Mouse (Mus musculus): ENCODE measurements around the gene Amy2a4. TPM values are rescaled to one million over a fixed set of nuclear protein-coding genes. Genes with fewer than 3 reads are reported as not detected.

The Amy2a4 gene
- polyA plus RNA-seq (2021; fragmentation: Nextera tagmentation): not detected in 2 replicates
- long read RNA-seq, experiment 1: 0 reads
- long read RNA-seq, experiment 2: 0 reads

DNA sequence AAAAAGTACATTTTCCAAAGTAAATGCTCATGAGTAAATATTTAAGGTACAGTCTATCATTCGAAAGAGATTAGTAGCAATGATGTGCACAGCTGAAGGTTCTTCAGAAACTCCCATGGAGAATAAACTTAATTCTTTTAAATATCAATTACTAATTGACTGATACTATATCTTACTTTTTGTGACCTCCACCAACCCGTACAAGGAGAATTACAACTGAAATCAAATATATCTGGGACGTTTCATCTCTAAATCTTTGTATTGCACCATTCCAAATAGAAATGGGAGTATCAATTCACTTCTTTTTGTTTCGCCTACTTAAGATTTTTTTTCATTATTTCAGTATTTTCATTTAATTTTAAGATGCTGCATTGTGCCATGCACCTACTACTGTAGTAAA lies at the start of gene Amy2a4:
Amy2a4 (minus strand) TSS at position 101 of the 400 bp plus-strand sequence.

DNA sequence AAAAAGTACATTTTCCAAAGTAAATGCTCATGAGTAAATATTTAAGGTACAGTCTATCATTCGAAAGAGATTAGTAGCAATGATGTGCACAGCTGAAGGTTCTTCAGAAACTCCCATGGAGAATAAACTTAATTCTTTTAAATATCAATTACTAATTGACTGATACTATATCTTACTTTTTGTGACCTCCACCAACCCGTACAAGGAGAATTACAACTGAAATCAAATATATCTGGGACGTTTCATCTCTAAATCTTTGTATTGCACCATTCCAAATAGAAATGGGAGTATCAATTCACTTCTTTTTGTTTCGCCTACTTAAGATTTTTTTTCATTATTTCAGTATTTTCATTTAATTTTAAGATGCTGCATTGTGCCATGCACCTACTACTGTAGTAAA lies 32.7 kb upstream of the Amy2a4 start, which contains the start of gene Amy2a3:
Amy2a3 (minus strand) TSS at position 101 of the 400 bp plus-strand sequence.

DNA sequence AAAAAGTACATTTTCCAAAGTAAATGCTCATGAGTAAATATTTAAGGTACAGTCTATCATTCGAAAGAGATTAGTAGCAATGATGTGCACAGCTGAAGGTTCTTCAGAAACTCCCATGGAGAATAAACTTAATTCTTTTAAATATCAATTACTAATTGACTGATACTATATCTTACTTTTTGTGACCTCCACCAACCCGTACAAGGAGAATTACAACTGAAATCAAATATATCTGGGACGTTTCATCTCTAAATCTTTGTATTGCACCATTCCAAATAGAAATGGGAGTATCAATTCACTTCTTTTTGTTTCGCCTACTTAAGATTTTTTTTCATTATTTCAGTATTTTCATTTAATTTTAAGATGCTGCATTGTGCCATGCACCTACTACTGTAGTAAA lies 32.5 kb downstream of the Amy2a4 start, which contains the start of gene Amy2a5:
Amy2a5 (minus strand) TSS at position 101 of the 400 bp plus-strand sequence.

Other genes starting within 250 kb of the Amy2a4 start
- not detected in 2 replicates for gene Amy2a5, start 32.6 kb downstream of the Amy2a4 start, polyA plus RNA-seq (2021; fragmentation: Nextera tagmentation)
- not detected in 2 replicates for gene Amy2a3, start 32.6 kb upstream of the Amy2a4 start, polyA plus RNA-seq (2021; fragmentation: Nextera tagmentation)
- gene Amy2a2, start 65.2 kb upstream of the Amy2a4 start, polyA plus RNA-seq (2021; fragmentation: Nextera tagmentation): not detected in 2 replicates
- gene Amy2a1, start 241.0 kb upstream of the Amy2a4 start, polyA plus RNA-seq (2021; fragmentation: Nextera tagmentation): not detected in 2 replicates